Mouse (Mus musculus) lung, postnatal 4 days (tissue): Measurements from ENCODE around the gene Pdgfa.

Source experiments
- DNase-seq, 2 experiments: peaks; one replicate each; pipeline ENCODE4 v3.0.0; 2021

The Pdgfa gene

GRCm38 (mm10) chr5:138952969-138953368 lies 44.2 kb downstream of the Pdgfa start:
- peak; percentile 60 to 83 for DNase-seq

GRCm38 (mm10) chr5:138951305-138951704 lies 45.9 kb downstream of the Pdgfa start:
- DNase-seq, result no peak

GRCm38 (mm10) chr5:138949165-138949564 lies 48.0 kb downstream of the Pdgfa start:
- DNase-seq, result peak; percentile 26 to 37

- peak; percentile 85 to 90 for DNase-seq
Measured at GRCm38 (mm10) chr5:138948031-138948980, 48.9 kb downstream of the Pdgfa start.

GRCm38 (mm10) chr5:138947487-138947886 lies 49.7 kb downstream of the Pdgfa start:
- DNase-seq, result no peak

- DNase-seq, result no peak
Measured at GRCm38 (mm10) chr5:138946931-138947330, 50.2 kb downstream of the Pdgfa start.

GRCm38 (mm10) chr5:138945011-138945410 lies 52.2 kb downstream of the Pdgfa start:
- DNase-seq, result no peak

GRCm38 (mm10) chr5:138944551-138944950 lies 52.6 kb downstream of the Pdgfa start:
- no peak for DNase-seq

- no peak for DNase-seq
Measured at GRCm38 (mm10) chr5:138941842-138942241, 55.3 kb downstream of the Pdgfa start.

GRCm38 (mm10) chr5:138940576-138940975 lies 56.6 kb downstream of the Pdgfa start:
- DNase-seq, result no peak

GRCm38 (mm10) chr5:138938572-138939163 lies 58.5 kb downstream of the Pdgfa start:
- peak in 1 of 2 experiments; percentile 22 for DNase-seq

- DNase-seq, result no peak
Measured at GRCm38 (mm10) chr5:138936399-138937089, 60.6 kb downstream of the Pdgfa start.

- peak in 1 of 2 experiments; percentile 52 for DNase-seq
Measured at GRCm38 (mm10) chr5:138934540-138934939, 62.6 kb downstream of the Pdgfa start.

GRCm38 (mm10) chr5:138932460-138933432 lies 64.4 kb downstream of the Pdgfa start:
- peak in 1 of 2 experiments; percentile 24 for DNase-seq

GRCm38 (mm10) chr5:138931836-138932235 lies 65.3 kb downstream of the Pdgfa start:
- peak in 1 of 2 experiments; percentile 15 for DNase-seq

- peak in 1 of 2 experiments; percentile 39 for DNase-seq
Measured at GRCm38 (mm10) chr5:138929879-138930507, 67.2 kb downstream of the Pdgfa start.
